ENCODE assay signal across 16 mouse cellular contexts in the genomic region with DNA sequence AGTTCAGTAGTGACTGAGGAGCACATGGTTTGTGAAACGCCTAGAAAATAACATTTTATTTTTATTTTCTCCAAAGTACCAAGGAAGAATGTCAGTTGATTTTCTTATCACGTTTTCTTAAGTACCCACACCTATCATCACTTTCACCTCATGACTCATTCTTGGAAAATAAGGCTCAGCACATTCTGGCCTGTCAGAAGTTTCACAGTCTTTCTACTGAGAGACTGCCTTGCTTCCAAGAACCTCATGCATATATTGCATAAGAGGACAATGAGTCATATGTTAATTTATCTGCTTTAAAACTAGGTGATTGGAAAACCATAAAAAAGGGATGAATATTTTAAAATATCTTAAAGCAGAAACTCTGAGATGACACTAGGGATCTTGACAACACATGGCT. TPM values are rescaled to one million over a fixed set of nuclear protein-coding genes. Genes with fewer than 3 reads are reported as not detected.
DNase-seq lines count a peak whose midpoint lies in the region; ATAC-seq and TF ChIP-seq lines count a peak whose summit lies in the region.
"Had no signal": no experiment of that assay in that cellular context is flagged by ENCODE, and none has a peak within 500 bp of the region (broad histone marks: within the 10 kb centered on the region; RNA-seq: fewer than 3 reads in every experiment).

No protein-coding gene starts in this region.

- H3K9ac ChIP-seq in lung, postnatal 0 days (replicated peaks; ENCODE audit: low read depth) = no peak overlapping the region
- no peak overlapping the region for H3K9ac ChIP-seq in intestine, embryonic 15.5 days
- H3K9ac ChIP-seq: heart, embryonic 13.5 days; hindbrain, embryonic 13.5 days; midbrain, embryonic 13.5 days had no signal

- peak; percentile 79 for TF ChIP-seq EP300 in lung, postnatal 0 days (IDR thresholded peaks at IDR 0.05)

- no peaks in the 10 kb centered on the region for H3K9me3 ChIP-seq in lung, postnatal 0 days (ENCODE audit: low read length)
- no peaks in the 10 kb centered on the region for H3K9me3 ChIP-seq in intestine, embryonic 15.5 days
- H3K9me3 ChIP-seq: forebrain, embryonic 10.5 days; G1E; heart, embryonic 13.5 days; hindbrain, embryonic 13.5 days; midbrain, embryonic 13.5 days had no signal

- TF ChIP-seq CTCF in lung, postnatal 0 days (IDR thresholded peaks at IDR 0.05) = no peak

- H3K27me3 ChIP-seq in lung, postnatal 0 days (replicated peaks; ENCODE audit: insufficient read depth, low read length) = no peaks in the 10 kb centered on the region
- H3K27me3 ChIP-seq in intestine, embryonic 15.5 days (replicated peaks) = no peaks in the 10 kb centered on the region
- H3K27me3 ChIP-seq: heart, embryonic 13.5 days; hindbrain, embryonic 13.5 days; midbrain, embryonic 13.5 days had no signal

- no peaks in the 10 kb centered on the region for H3K36me3 ChIP-seq in lung, postnatal 0 days (ENCODE audit: insufficient read depth, low read length)
- H3K36me3 ChIP-seq in intestine, embryonic 15.5 days = no peaks in the 10 kb centered on the region
- H3K36me3 ChIP-seq: forebrain, embryonic 10.5 days; G1E; heart, embryonic 13.5 days; hindbrain, embryonic 13.5 days; midbrain, embryonic 13.5 days had no signal

- no peak overlapping the region for H3K4me3 ChIP-seq in lung, postnatal 0 days (ENCODE audit: low read depth, low read length)
- no peak overlapping the region for H3K4me3 ChIP-seq in intestine, embryonic 15.5 days (replicated peaks)
- H3K4me3 ChIP-seq: forebrain, embryonic 10.5 days; heart, embryonic 13.5 days; hindbrain, embryonic 13.5 days; midbrain, embryonic 13.5 days had no signal

- ATAC-seq in lung, postnatal 0 days = peak; percentile 65
- ATAC-seq in intestine, embryonic 15.5 days = peak; percentile 59; the same call in 1 of the 2 replicates
- ATAC-seq: midbrain, embryonic 13.5 days had no signal

- DNase-seq in lung, postnatal 0 days (ENCODE audit: low spot score) = peak; percentile 63
- no peak for DNase-seq in lung, postnatal 14 days
- DNase-seq in MEL-GATA-1-ER (ENCODE audit: extremely low read depth, low read depth) = peak; percentile 33
- peak; percentile 74 for DNase-seq in telencephalon, adult 2 months (ENCODE audit: low read depth, low spot score)
- no peak for DNase-seq in neural tube, embryonic 10.5 days (ENCODE audit: extremely low spot score, low spot score)
- no peak for DNase-seq in cerebellum, adult 11-12 months
- DNase-seq: lung, adult 2 months; thymus, postnatal 4 days had no signal

- no peaks in the 10 kb centered on the region for H3K4me1 ChIP-seq in lung, postnatal 0 days (ENCODE audit: insufficient read depth, low read depth, low read length)
- H3K4me1 ChIP-seq in intestine, embryonic 15.5 days (replicated peaks) = no peaks in the 10 kb centered on the region
- H3K4me1 ChIP-seq: forebrain, embryonic 10.5 days; hindbrain, embryonic 13.5 days; midbrain, embryonic 13.5 days had no signal

- no peak overlapping the region for H3K27ac ChIP-seq in lung, postnatal 0 days (ENCODE audit: low read length)
- H3K27ac ChIP-seq in intestine, embryonic 15.5 days = no peak overlapping the region
- H3K27ac ChIP-seq: forebrain, embryonic 10.5 days; heart, embryonic 13.5 days; hindbrain, embryonic 13.5 days; kidney, postnatal 0 days; midbrain, embryonic 13.5 days had no signal

- no peak overlapping the region for H3K4me2 ChIP-seq in lung, postnatal 0 days (replicated peaks; ENCODE audit: low read depth, low read length)
- H3K4me2 ChIP-seq in intestine, embryonic 15.5 days (replicated peaks) = no peak overlapping the region
- H3K4me2 ChIP-seq: heart, embryonic 13.5 days; hindbrain, embryonic 13.5 days; midbrain, embryonic 13.5 days had no signal

- WGBS in lung, postnatal 0 days = 39% methylated on average over 2 of the region's 2 CpGs
- WGBS in intestine, embryonic 15.5 days = 51% methylated on average over 2 of the region's 2 CpGs

RNA-seq across cellular contexts. Expression of gene Ppp1r1c, which starts 9.4 kb away (rescaled TPM):
- not detected in 2 replicates for polyA plus RNA-seq in lung, postnatal 0 days (2015; fragmentation: Nextera tagmentation; extraction: Ambion mirVana)
- polyA plus RNA-seq in intestine, embryonic 15.5 days (2015; fragmentation: Nextera tagmentation; extraction: Ambion mirVana) = not detected in 2 replicates
- polyA plus RNA-seq: forebrain, embryonic 10.5 days; G1E; limb, embryonic 11.5 days; lung, adult 2 months had no signal

Comparison
In these comparisons a context has a peak if more than half of its experiments do, and no peak if none do; other contexts are left out.
1. DNase-seq: peak in lung, postnatal 0 days (single experiment), MEL-GATA-1-ER (single experiment) and telencephalon, adult 2 months (single experiment); none in lung, postnatal 14 days (single experiment), neural tube, embryonic 10.5 days (single experiment) and cerebellum, adult 11-12 months (single experiment).